Mouse (Mus musculus): ENCODE measurements around the gene Car6.

Gene Car6

DNA sequence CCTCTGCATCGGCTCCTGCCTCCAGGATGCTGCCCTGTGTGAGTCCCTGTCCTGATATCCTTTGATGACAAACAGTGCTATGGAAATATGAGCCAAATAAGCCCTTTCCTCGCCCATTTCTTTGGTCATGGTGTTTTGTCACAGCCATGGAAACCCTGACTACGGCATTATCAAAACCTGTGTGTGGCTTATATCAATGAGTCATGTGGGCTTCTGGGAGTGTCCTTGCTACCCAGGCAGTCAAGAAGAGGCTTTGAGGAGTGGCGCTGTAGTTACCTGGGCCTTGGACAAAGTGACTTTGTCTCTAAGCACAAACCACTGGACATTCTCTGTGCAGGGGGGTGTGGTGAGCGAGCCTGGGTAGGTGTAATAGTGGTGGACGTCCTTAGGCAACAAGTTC lies 8.9 kb downstream of the Car6 start:
- DNase-seq (ENCODE audit: extremely low read depth, insufficient read length, low spot score), result no peak

- DNase-seq (ENCODE audit: extremely low read depth, insufficient read length, low spot score), result no peak
These were observed 12.9 kb downstream of the Car6 start for GRCm38 (mm10) chr4:150188236-150188635.

DNA sequence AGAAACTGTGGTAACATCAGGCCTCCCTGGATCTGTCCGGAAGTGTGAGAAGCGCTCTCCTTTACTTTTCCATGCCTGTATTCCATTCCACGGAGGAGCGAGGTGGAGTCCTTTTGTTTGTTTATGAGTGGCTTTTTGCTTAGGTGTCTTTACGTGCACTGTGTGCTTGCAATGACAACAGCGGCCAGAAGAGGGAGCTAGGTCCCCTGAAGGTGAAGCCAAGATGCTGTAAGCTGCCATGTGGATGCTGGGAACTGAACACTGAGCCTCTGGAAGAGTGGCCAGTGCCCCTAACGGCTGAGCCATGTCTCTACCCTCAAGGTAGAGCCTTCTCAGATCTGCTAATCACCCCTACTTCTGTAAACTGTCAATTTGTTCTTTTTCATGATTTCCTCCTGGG lies 19.8 kb downstream of the Car6 start:
- no peak for DNase-seq (ENCODE audit: extremely low read depth, insufficient read length, low spot score)

- DNase-seq (ENCODE audit: extremely low read depth, insufficient read length, low spot score), result no peak
These were observed 23.0 kb downstream of the Car6 start for GRCm38 (mm10) chr4:150178131-150178530.

DNA sequence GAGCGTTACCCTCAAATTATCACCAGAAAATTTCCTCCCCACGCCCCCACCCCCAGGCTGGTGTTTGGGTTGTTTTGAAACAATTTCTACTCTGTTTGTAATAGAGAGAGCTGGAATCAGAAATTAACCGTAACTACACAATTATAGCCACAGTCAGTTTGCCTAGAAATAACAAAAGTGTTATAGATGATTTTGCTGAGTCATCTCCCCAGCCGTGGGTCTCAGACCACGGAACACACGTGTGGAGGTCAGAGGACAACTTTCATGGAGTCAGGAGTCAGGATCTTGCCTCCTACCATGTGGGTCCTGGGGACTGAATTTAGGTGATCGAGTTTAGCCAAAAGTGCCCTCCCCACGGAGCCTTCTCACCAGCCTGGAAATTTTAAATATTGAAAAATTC lies 24.0 kb downstream of the Car6 start:
- DNase-seq (ENCODE audit: extremely low read depth, insufficient read length, low spot score), result no peak

- DNase-seq (ENCODE audit: extremely low read depth, insufficient read length, low spot score), result peak; percentile 36
These were observed 24.6 kb downstream of the Car6 start for GRCm38 (mm10) chr4:150176535-150176934.

- DNase-seq (ENCODE audit: extremely low read depth, insufficient read length, low spot score), result no peak
These were observed 27.1 kb downstream of the Car6 start for GRCm38 (mm10) chr4:150174027-150174426.

GRCm38 (mm10) chr4:150173281-150173680 lies 27.9 kb downstream of the Car6 start:
- DNase-seq (ENCODE audit: extremely low read depth, insufficient read length, low spot score), result no peak

DNA sequence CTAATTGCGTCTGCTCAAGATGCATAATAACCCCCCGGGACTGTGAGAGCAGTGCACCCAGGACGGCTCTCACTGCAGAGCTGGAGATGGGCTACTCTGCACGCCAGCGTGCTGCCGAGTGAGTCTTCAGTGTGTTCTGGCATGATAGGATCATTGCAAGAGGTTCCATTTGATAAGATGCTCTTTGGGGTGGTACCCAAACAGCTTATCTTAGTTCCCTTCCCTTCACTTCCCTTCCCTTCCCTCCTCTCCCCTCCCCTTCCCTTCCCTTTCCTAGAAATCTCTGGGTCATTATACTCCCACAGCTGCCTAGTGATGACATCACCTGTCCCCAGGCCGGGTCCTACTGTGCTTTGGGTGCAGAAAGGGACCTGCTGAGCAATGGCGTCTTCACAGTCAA lies 29.0 kb downstream of the Car6 start:
- DNase-seq (ENCODE audit: extremely low read depth, insufficient read length, low spot score), result no peak

DNA sequence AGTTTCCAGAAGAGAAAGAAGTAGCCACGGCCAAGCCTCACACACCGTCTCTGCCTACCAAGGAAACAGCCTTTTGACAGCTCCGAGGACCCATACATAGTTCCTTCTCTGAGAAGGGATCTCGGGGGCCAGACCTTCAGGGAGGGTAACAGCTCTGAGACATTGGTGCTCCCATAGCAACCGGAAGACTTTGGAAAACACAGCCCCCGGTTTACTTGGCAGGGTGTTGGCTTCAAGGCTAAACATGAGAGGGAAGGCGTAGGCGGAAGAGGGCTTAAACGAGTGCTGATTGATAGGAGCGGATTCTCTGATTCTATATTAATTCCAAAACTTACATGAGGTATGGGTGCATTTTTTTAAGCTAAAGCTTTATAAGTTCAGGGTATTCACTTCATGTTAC lies 32.7 kb downstream of the Car6 start:
- no peak for DNase-seq (ENCODE audit: extremely low read depth, insufficient read length, low spot score)

DNA sequence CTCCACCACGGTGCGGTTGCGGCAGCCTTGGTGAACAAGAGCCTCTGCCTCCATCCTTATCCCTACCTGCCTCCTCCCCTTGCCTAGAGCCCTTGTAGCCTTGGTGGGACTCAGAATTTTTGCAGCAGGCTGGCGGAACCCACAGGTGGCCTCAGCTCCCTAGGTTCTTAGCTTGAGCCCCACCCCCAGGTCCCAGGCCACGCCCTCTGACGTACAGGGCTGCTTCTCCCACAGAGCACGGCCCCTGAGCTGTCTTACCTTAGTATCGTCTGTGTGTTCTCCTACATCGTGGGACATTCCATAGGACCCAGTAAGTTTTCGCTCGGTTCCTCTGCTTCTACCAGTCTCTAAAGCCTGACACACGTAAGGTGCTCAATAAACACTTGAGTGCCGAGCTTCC lies 36.3 kb downstream of the Car6 start:
- DNase-seq (ENCODE audit: extremely low read depth, insufficient read length, low spot score), result no peak

GRCm38 (mm10) chr4:150162561-150163169 lies 38.5 kb downstream of the Car6 start:
- DNase-seq (ENCODE audit: extremely low read depth, insufficient read length, low spot score), result no peak

DNA sequence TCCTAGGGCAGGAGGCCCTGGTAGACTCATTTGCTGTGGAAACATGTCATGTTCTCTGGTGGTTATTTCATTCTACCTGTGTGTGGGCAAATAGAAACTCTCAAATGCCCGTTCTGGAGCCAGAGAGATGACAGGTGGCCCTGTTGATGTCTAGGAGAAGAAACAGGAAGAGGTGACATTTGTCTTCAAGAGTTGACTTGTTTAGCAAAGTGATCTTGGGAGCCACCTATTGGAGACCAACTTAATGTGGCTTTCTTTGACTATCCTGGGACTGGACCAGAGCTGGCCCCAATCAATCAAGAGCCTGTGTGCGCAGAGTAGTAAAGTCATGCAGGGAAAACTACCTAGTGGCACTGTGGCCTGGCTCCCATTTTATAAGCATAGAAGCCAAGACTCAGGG lies 41.7 kb downstream of the Car6 start:
- no peak for DNase-seq (ENCODE audit: extremely low read depth, insufficient read length, low spot score)

- no peak for DNase-seq (ENCODE audit: extremely low read depth, insufficient read length, low spot score)
These were observed 43.7 kb downstream of the Car6 start for GRCm38 (mm10) chr4:150157348-150157882.

- no peak for DNase-seq (ENCODE audit: extremely low read depth, insufficient read length, low spot score)
These were observed 45.4 kb downstream of the Car6 start for GRCm38 (mm10) chr4:150155731-150156130.

GRCm38 (mm10) chr4:150155301-150155700 lies 45.8 kb downstream of the Car6 start:
- DNase-seq (ENCODE audit: extremely low read depth, insufficient read length, low spot score), result no peak

DNA sequence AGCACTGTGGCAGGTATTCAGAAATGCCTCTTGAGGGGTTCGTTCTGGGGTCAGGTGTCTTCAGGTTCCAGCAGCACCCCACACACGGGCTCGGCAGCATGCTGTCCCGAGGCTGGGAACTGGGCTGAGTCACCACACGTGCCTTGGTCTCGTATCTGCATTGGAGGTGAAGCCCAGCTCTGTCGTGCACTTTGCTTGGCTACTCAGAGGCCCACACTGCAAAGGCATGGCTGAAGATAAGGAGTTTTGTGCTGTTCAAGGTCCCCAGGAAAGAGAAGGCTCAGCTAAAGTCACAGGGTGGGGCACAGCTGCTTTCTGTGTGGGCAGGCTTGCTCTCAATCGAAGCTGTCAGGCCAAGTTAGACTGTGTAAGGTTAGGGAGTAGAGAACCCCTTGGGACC lies 48.6 kb downstream of the Car6 start:
- no peak for DNase-seq (ENCODE audit: extremely low read depth, insufficient read length, low spot score)

DNA sequence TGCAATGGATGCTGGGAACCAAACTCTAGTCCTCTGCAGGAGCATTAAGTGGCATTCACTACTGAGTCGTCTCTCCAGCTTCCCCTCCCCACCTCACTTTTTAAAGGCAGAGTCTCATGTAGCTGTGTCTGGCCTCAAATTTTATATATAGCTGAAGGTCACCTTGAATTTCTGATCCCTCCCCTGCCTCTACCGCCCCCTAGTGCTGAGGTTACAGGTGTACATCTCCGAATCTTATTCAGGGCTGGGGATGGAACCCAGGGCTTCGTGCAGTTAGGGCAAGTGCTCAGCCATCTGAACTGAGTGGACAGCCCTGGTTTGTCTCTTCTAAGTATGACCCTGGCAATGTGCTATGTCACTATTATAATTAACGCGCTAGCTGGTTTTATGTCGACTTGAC lies 50.1 kb downstream of the Car6 start:
- no peak for DNase-seq (ENCODE audit: extremely low read depth, insufficient read length, low spot score)

DNA sequence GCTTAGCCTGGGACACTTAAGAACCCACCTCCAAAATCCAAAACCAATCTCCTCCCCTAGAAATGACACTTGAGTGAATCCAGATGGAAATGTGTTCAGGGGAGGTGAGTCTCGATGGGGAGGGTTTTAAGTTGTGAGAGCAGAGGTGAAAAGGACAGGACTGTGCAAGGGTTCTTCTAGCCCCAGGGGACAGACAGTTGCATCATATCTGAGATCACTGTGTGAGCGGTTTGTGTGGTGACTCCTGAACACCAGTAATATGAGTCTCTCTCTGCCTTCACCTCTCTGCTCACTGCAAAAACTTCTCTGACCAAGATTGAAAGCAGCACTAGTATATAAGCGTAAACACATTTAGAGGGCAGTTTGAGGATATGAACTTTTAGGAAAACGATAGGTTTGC lies 54.8 kb downstream of the Car6 start:
- DNase-seq (ENCODE audit: extremely low read depth, insufficient read length, low spot score), result peak; percentile 35

- no peak for DNase-seq (ENCODE audit: extremely low read depth, insufficient read length, low spot score)
These were observed 56.9 kb downstream of the Car6 start for GRCm38 (mm10) chr4:150144242-150144641.

DNA sequence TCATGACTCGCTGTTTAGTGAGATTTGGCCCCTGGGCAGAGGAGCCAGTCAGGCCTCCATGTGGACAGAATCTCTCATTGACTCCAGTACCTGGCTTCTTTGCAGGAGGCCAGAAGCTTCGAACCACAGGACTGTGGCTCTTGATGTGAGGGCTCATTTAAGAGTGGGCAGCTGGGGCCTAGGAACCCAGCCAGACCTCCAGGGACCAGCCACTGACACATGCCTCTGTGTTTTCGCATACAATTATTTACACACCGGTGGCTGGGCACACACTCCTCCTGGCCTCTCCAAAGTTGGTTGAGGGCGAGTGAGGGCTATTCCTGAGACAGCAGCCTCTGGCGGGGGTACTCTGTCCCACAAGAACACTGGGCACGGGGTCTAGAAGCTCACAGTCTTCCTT lies 60.8 kb downstream of the Car6 start:
- DNase-seq (ENCODE audit: extremely low read depth, insufficient read length, low spot score), result no peak

- DNase-seq (ENCODE audit: extremely low read depth, insufficient read length, low spot score), result no peak
These were observed 62.0 kb downstream of the Car6 start for GRCm38 (mm10) chr4:150139090-150139489.

- peak; percentile 70 for DNase-seq (ENCODE audit: extremely low read depth, insufficient read length, low spot score)
These were observed 63.0 kb downstream of the Car6 start for GRCm38 (mm10) chr4:150138084-150138543.

Measured in 3134 (cell line).